Mouse (Mus musculus): ENCODE results near the gene Eif2b3. TPM values are rescaled to one million over a fixed set of nuclear protein-coding genes. Genes with fewer than 3 reads are reported as not detected.
A peak's percentile ranks its signal among the peaks of the same experiment; 100 is the strongest.

Eif2b3 gene
- polyA plus RNA-seq, 1 experiment: 73.3 TPM

DNA sequence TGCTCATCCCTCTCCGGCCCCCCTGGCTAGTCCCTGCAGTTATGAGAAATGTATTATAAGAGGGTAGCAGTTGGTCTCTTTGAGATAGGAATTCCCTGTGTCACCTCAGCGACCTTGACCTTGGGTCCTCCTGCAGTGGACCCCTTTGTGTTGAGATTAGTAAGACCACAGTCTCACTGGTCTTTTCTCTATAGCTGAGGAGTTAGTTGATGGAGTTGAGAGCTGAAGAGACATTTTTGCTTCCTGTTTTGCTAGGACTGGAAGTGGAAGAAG, 79.5 kb downstream of the Eif2b3 start:
- Histone ChIP-seq H3K4me3 (ENCODE audit: low read depth, low read length) (no peak overlapping the region), H3K36me3 (ENCODE audit: control insufficient read depth, insufficient read depth, low read length, poor library complexity, severe bottlenecking) (no peaks in the 10 kb centered on the region), H3K27ac (ENCODE audit: insufficient read depth, low read length) (peak overlapping the region; percentile 24), H3K4me1 (ENCODE audit: control insufficient read depth, insufficient read depth, low read length) (no peaks in the 10 kb centered on the region), H3K27me3 (ENCODE audit: control insufficient read depth, insufficient read depth, low read length, poor library complexity, severe bottlenecking) (no peaks in the 10 kb centered on the region), H3K9me3 (replicated peaks; ENCODE audit: control insufficient read depth, insufficient read depth, low read length, poor library complexity, severe bottlenecking) (no peaks in the 10 kb centered on the region), H3K9ac (ENCODE audit: low read depth, poor library complexity, severe bottlenecking) (no peak overlapping the region)
- no peak for TF ChIP-seq CTCF (IDR thresholded peaks at IDR 0.05; ENCODE audit: low read depth, low read length)

DNA sequence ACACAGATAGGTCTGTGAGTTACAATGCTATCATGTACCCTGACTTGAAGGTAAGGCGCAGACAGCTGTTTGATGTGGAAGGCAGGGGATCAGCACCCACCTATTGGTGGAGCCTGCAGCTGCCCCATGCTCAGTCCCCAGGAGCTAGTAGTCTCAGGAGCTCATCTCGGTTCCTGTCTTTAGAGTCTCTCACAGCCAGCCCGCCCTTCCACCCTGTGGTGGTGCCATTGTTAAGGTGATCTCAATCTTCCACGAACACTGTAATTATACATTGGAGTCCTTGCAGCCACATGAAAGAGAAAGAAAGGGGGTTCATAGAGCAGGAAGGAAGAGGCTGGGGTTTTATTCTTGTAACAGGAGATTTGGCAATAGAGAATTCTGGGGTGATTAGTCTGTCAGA, 80.8 kb downstream of the Eif2b3 start:
- Histone ChIP-seq H3K27ac (ENCODE audit: insufficient read depth, low read length) (0 out of 2 replicates have a peak overlapping the region, but pooled peaks have one; percentile 6), H3K4me3 (ENCODE audit: low read depth, low read length) (no peak overlapping the region), H3K9me3 (replicated peaks; ENCODE audit: control insufficient read depth, insufficient read depth, low read length, poor library complexity, severe bottlenecking) (no peaks in the 10 kb centered on the region), H3K36me3 (ENCODE audit: control insufficient read depth, insufficient read depth, low read length, poor library complexity, severe bottlenecking) (no peaks in the 10 kb centered on the region), H3K4me1 (ENCODE audit: control insufficient read depth, insufficient read depth, low read length) (peaks cover 2% of the 10 kb centered on the region), H3K9ac (ENCODE audit: low read depth, poor library complexity, severe bottlenecking) (no peak overlapping the region), H3K27me3 (ENCODE audit: control insufficient read depth, insufficient read depth, low read length, poor library complexity, severe bottlenecking) (no peaks in the 10 kb centered on the region)
- TF ChIP-seq EP300 (IDR thresholded peaks at IDR 0.05; ENCODE audit: insufficient read depth, low read depth, low read length) (no peak), POLR2A (IDR thresholded peaks at IDR 0.05; ENCODE audit: insufficient read depth, low read length) (no peak), CTCF (IDR thresholded peaks at IDR 0.05; ENCODE audit: low read depth, low read length) (no peak)

DNA sequence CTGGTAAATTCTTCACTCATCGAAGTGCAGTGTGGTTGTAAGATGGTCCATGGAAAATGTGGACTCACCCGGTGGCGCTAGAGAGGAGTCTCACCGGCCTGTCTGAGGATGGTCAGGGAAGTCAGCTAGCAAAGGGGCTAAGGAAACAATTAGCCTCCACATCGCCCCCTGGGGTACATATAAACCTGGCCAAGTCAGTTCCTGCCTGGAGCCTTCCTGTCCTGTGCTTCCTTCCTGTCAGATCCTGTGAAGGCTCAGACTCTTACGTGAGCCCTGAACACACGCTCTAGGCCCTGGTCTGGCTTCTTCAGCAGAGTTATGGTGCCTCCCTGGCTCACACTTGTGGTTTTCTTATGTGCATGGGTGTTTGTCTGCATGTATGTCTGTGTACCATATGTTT, 82.0 kb downstream of the Eif2b3 start:
- Histone ChIP-seq H3K9me3 (replicated peaks; ENCODE audit: control insufficient read depth, insufficient read depth, low read length, poor library complexity, severe bottlenecking) (no peaks in the 10 kb centered on the region), H3K36me3 (ENCODE audit: control insufficient read depth, insufficient read depth, low read length, poor library complexity, severe bottlenecking) (no peaks in the 10 kb centered on the region), H3K27me3 (ENCODE audit: control insufficient read depth, insufficient read depth, low read length, poor library complexity, severe bottlenecking) (no peaks in the 10 kb centered on the region), H3K27ac (ENCODE audit: insufficient read depth, low read length) (peak overlapping the region; percentile 9; the same call in 1 of the 2 replicates), H3K4me1 (ENCODE audit: control insufficient read depth, insufficient read depth, low read length) (peaks cover 3% of the 10 kb centered on the region), H3K4me3 (ENCODE audit: low read depth, low read length) (no peak overlapping the region), H3K9ac (ENCODE audit: low read depth, poor library complexity, severe bottlenecking) (no peak overlapping the region)
- no peak for TF ChIP-seq POLR2A (IDR thresholded peaks at IDR 0.05; ENCODE audit: insufficient read depth, low read length)
- TF ChIP-seq CTCF (IDR thresholded peaks at IDR 0.05; ENCODE audit: low read depth, low read length): peak; percentile 70

DNA sequence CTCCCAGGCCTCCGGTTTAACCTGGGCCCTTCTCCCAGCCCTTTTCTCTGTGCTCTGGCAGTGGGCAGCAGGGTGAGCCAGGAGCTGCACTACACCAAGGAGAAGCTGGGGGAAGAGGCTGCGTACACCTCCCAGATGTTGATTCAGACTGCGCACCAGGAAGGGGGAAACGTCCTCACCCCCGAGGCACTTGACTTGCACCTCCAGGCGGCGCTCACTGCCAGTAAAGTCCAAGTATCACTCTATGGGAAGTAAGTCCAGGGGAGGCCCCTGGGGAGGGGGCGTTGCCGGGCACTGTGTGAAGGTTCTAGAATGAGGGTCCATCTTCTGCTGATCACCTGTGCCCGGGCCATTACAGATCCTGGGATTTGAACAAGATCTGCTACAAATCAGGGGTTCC, 85.5 kb downstream of the Eif2b3 start:
- H3K4me1 ChIP-seq (ENCODE audit: control insufficient read depth, insufficient read depth, low read length): peaks cover 3% of the 10 kb centered on the region
- peak overlapping the region; percentile 14; the same call in 1 of the 2 replicates for H3K9ac ChIP-seq (ENCODE audit: low read depth, poor library complexity, severe bottlenecking)
- H3K9me3 ChIP-seq (replicated peaks; ENCODE audit: control insufficient read depth, insufficient read depth, low read length, poor library complexity, severe bottlenecking): no peaks in the 10 kb centered on the region
- no peaks in the 10 kb centered on the region for H3K27me3 ChIP-seq (ENCODE audit: control insufficient read depth, insufficient read depth, low read length, poor library complexity, severe bottlenecking)
- no peak overlapping the region for H3K4me3 ChIP-seq (ENCODE audit: low read depth, low read length)
- no peaks in the 10 kb centered on the region for H3K36me3 ChIP-seq (ENCODE audit: control insufficient read depth, insufficient read depth, low read length, poor library complexity, severe bottlenecking)
- TF ChIP-seq EP300 (IDR thresholded peaks at IDR 0.05; ENCODE audit: insufficient read depth, low read depth, low read length): no peak; the same call in 1 of the 2 replicates
- TF ChIP-seq CTCF (IDR thresholded peaks at IDR 0.05; ENCODE audit: low read depth, low read length): peak; percentile 26
- H3K27ac ChIP-seq (ENCODE audit: insufficient read depth, low read length): no peak overlapping the region

DNA sequence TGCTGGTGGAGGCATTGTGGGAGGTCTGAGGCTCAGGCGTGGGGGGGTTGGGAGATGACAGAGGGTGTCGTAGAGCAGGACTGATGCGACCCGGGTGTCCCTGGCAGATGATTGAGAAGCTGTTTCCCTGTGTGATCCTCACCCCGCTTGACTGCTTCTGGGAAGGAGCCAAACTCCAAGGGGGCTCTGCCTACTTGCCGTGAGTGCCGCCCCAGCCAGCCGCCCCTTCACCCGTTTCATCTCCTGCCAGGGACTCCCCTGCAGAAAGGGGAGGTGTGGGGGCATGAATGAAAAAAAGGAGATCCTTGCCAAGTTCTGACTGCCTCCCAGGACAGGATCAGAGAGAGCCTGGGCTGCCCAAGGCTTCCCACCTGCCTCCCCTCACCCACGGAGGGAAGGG, 85.9 kb downstream of the Eif2b3 start:
- Histone ChIP-seq H3K9me3 (replicated peaks; ENCODE audit: control insufficient read depth, insufficient read depth, low read length, poor library complexity, severe bottlenecking) (no peaks in the 10 kb centered on the region), H3K27me3 (ENCODE audit: control insufficient read depth, insufficient read depth, low read length, poor library complexity, severe bottlenecking) (no peaks in the 10 kb centered on the region), H3K4me1 (ENCODE audit: control insufficient read depth, insufficient read depth, low read length) (peaks cover 3% of the 10 kb centered on the region), H3K36me3 (ENCODE audit: control insufficient read depth, insufficient read depth, low read length, poor library complexity, severe bottlenecking) (no peaks in the 10 kb centered on the region), H3K27ac (ENCODE audit: insufficient read depth, low read length) (no peak overlapping the region), H3K4me3 (ENCODE audit: low read depth, low read length) (0 out of 2 replicates have a peak overlapping the region, but pooled peaks have one; percentile 1), H3K9ac (ENCODE audit: low read depth, poor library complexity, severe bottlenecking) (peak overlapping the region; percentile 14; the same call in 1 of the 2 replicates)
- TF ChIP-seq EP300 (IDR thresholded peaks at IDR 0.05; ENCODE audit: insufficient read depth, low read depth, low read length) (no peak), POLR2A (IDR thresholded peaks at IDR 0.05; ENCODE audit: insufficient read depth, low read length) (no peak), CTCF (IDR thresholded peaks at IDR 0.05; ENCODE audit: low read depth, low read length) (no peak)

DNA sequence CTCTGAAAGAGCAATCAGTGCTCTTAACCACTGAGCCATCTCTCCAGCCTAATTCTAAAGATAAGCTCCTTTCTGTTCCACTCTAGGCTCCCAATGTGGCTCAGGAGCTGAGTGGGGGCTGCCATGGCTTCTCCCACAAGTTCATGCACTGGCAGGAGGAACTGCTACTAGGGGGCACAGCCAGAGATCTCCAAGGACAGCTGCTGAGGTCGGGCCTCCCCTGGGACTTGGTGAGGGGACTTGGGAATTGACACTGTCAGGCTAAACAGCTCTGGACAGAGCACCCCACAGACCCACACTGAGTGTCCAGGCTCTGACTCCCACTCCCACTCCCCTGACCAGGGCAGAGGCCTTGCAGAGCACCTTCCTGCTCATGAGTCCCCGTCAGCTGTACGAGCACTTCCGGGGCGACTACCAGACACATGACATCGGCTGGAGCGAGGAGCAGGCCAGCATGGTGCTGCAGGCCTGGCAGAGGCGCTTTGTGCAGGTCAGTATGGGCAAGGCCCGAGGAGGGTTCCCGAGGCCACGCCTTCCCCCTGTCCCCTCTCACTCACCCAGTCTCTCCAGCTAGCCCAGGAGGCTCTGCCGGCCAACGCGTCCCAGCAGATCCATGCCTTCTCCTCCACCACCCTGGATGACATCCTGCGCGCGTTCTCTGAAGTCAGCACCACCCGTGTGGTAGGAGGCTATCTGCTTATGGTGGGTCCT, 88.8 kb downstream of the Eif2b3 start:
- H3K36me3 ChIP-seq (ENCODE audit: control insufficient read depth, insufficient read depth, low read length, poor library complexity, severe bottlenecking): no peaks in the 10 kb centered on the region
- TF ChIP-seq CTCF (IDR thresholded peaks at IDR 0.05; ENCODE audit: low read depth, low read length) (no peak), EP300 (IDR thresholded peaks at IDR 0.05; ENCODE audit: insufficient read depth, low read depth, low read length) (no peak), POLR2A (IDR thresholded peaks at IDR 0.05; ENCODE audit: insufficient read depth, low read length) (no peak)
- H3K9ac ChIP-seq (ENCODE audit: low read depth, poor library complexity, severe bottlenecking): no peak overlapping the region

More for the DNA sequence above, 88.8 kb downstream of the Eif2b3 start:
- Histone ChIP-seq H3K4me3 (ENCODE audit: low read depth, low read length) (no peak overlapping the region), H3K27me3 (ENCODE audit: control insufficient read depth, insufficient read depth, low read length, poor library complexity, severe bottlenecking) (no peaks in the 10 kb centered on the region), H3K9me3 (replicated peaks; ENCODE audit: control insufficient read depth, insufficient read depth, low read length, poor library complexity, severe bottlenecking) (no peaks in the 10 kb centered on the region), H3K27ac (ENCODE audit: insufficient read depth, low read length) (no peak overlapping the region), H3K4me1 (ENCODE audit: control insufficient read depth, insufficient read depth, low read length) (peaks cover 3% of the 10 kb centered on the region)

All from ES-Bruce4 (cell line).